Comparison of ENCODE assay signal across 26 mouse cellular contexts in the genomic region with DNA sequence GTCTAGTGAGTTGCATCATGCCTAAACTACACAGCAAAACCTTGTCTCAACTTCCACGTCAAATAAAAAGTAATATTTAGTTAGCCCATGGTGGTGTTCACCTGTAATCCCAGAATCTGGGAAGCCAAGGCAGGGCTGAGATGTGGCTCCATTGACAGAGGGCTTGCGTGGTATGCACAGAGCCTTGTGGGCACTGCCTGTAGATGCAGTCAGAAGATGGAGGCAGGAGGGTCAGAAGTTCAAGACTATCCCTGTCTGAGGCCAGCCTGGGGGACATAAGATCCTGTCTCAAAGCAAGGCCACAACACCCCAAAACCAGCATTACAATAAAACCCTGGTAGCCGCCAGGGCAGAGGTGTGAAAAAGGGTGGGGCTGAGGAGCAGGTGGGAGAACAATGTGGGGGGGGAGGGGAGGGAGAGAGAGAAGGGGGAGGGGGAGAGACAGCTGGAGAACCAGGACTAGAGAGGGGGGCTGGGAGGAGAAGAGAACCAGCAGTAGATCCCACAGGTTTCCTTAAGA. TPM values are rescaled to one million over a fixed set of nuclear protein-coding genes. Genes with fewer than 3 reads are reported as not detected.
DNase-seq lines count a peak whose midpoint lies in the region; ATAC-seq and TF ChIP-seq lines count a peak whose summit lies in the region.
"Had no signal": no experiment of that assay in that cellular context is flagged by ENCODE, and none has a peak within 500 bp of the region (broad histone marks: within the 10 kb centered on the region; RNA-seq: fewer than 3 reads in every experiment).

No protein-coding gene starts in this region.

- H3K4me2 ChIP-seq in liver, postnatal 0 days (ENCODE audit: low read depth, low read length): no peak overlapping the region
- H3K4me2 ChIP-seq: forebrain, embryonic 13.5 days; hindbrain, embryonic 13.5 days; intestine, embryonic 15.5 days had no signal

- no peak overlapping the region for H3K9ac ChIP-seq in liver, postnatal 0 days (replicated peaks)
- H3K9ac ChIP-seq: forebrain, embryonic 13.5 days; forebrain, postnatal 0 days; heart, embryonic 13.5 days; hindbrain, embryonic 13.5 days; intestine, embryonic 15.5 days had no signal

- ATAC-seq in liver, postnatal 0 days: no peak
- no peak for ATAC-seq in cerebellum, adult (ENCODE audit: insufficient number of reproducible peaks, low FRiP score, low TSS enrichment)
- ATAC-seq: activated CD4-positive, CD25-positive, alpha-beta regulatory T cell, adult 4 months; forebrain, embryonic 13.5 days; forebrain, postnatal 0 days; hindbrain, postnatal 0 days; intestine, embryonic 15.5 days had no signal

- intact Hi-C loops in heart, postnatal 36 days (cut with DNase I): no loop called here

- peak; percentile 66 for DNase-seq in heart, embryonic 10.5 days (ENCODE audit: low spot score)
- no peak for DNase-seq in heart, postnatal 36 days
- peak; percentile 99 for DNase-seq in ES-CJ7 (ENCODE audit: low read depth, low spot score)
- DNase-seq in embryonic facial prominence, embryonic 10.5 days (ENCODE audit: low spot score): no peak
- no peak for DNase-seq in liver, postnatal 0 days
- DNase-seq in gastrocnemius, adult 18-20 months (ENCODE audit: low spot score): no peak
- DNase-seq: adrenal gland, postnatal 14 days; cerebellum, adult 18-20 months; cerebellum, adult 9-11 months; cerebellum, postnatal 36 days; forebrain, postnatal 0 days; gastrocnemius, postnatal 36 days; heart, adult 18-20 months; heart, postnatal 10 days; kidney, adult 18-20 months had no signal

- no peak for TF ChIP-seq EP300 in liver, postnatal 0 days (IDR thresholded peaks at IDR 0.05; ENCODE audit: low read depth)

- no peaks in the 10 kb centered on the region for H3K27me3 ChIP-seq in heart, embryonic 10.5 days (ENCODE audit: insufficient read depth, poor library complexity, severe bottlenecking)
- H3K27me3 ChIP-seq in E14TG2a.4 (ENCODE audit: insufficient read depth, low read length): no peaks in the 10 kb centered on the region
- peaks cover 8% of the 10 kb centered on the region; the same call in 1 of the 2 replicates for H3K27me3 ChIP-seq in embryonic facial prominence, embryonic 10.5 days (replicated peaks; ENCODE audit: low read depth, poor library complexity, severe bottlenecking)
- no peaks in the 10 kb centered on the region for H3K27me3 ChIP-seq in liver, postnatal 0 days (ENCODE audit: insufficient read depth, low read length)
- H3K27me3 ChIP-seq: forebrain, embryonic 13.5 days; heart, embryonic 13.5 days; intestine, embryonic 15.5 days had no signal

- H3K4me1 ChIP-seq in heart, embryonic 10.5 days: peaks cover 41% of the 10 kb centered on the region
- peaks cover 77% of the 10 kb centered on the region for H3K4me1 ChIP-seq in E14TG2a.4 (replicated peaks; ENCODE audit: low read depth, low read length)
- H3K4me1 ChIP-seq in embryonic facial prominence, embryonic 10.5 days: peaks cover 52% of the 10 kb centered on the region
- peaks cover 38% of the 10 kb centered on the region for H3K4me1 ChIP-seq in liver, postnatal 0 days (ENCODE audit: insufficient read depth)

- H3K9me3 ChIP-seq in heart, embryonic 10.5 days: no peaks in the 10 kb centered on the region
- no peaks in the 10 kb centered on the region for H3K9me3 ChIP-seq in E14TG2a.4 (ENCODE audit: low read length)
- H3K9me3 ChIP-seq in embryonic facial prominence, embryonic 10.5 days: no peaks in the 10 kb centered on the region
- no peaks in the 10 kb centered on the region for H3K9me3 ChIP-seq in liver, postnatal 0 days (ENCODE audit: low read length)
- H3K9me3 ChIP-seq: forebrain, embryonic 13.5 days; G1E; heart, embryonic 13.5 days; hindbrain, embryonic 13.5 days; intestine, embryonic 15.5 days had no signal

- TF ChIP-seq CTCF in E14TG2a.4 (conservative IDR thresholded peaks at IDR 0.05; ENCODE audit: low read length): no peak
- no peak for TF ChIP-seq CTCF in liver, postnatal 0 days (IDR thresholded peaks at IDR 0.05; ENCODE audit: low read depth)

- WGBS in heart, embryonic 10.5 days: 79% methylated on average over 3 of the region's 3 CpGs
- WGBS in embryonic facial prominence, embryonic 10.5 days: 70% methylated on average over 3 of the region's 3 CpGs
- 81% methylated on average over 3 of the region's 3 CpGs for WGBS in liver, postnatal 0 days (ENCODE audit: insufficient replicate concordance)

- no peak overlapping the region for H3K4me3 ChIP-seq in heart, embryonic 10.5 days
- 0 out of 2 replicates have a peak overlapping the region, but pooled peaks have one; percentile 26 for H3K4me3 ChIP-seq in E14TG2a.4 (replicated peaks; ENCODE audit: low read length)
- no peak overlapping the region for H3K4me3 ChIP-seq in embryonic facial prominence, embryonic 10.5 days
- no peak overlapping the region for H3K4me3 ChIP-seq in liver, postnatal 0 days (ENCODE audit: low read depth, low read length)
- H3K4me3 ChIP-seq: forebrain, embryonic 13.5 days; heart, embryonic 13.5 days; hindbrain, embryonic 13.5 days; intestine, embryonic 15.5 days had no signal

- no peak overlapping the region for H3K27ac ChIP-seq in heart, embryonic 10.5 days
- 0 out of 2 replicates have a peak overlapping the region, but pooled peaks have one; percentile 30 for H3K27ac ChIP-seq in embryonic facial prominence, embryonic 10.5 days (replicated peaks)
- H3K27ac ChIP-seq in liver, postnatal 0 days (ENCODE audit: low read depth): no peak overlapping the region
- H3K27ac ChIP-seq: forebrain, embryonic 13.5 days; hindbrain, embryonic 13.5 days; hindbrain, postnatal 0 days; intestine, embryonic 15.5 days had no signal

- H3K36me3 ChIP-seq in heart, embryonic 10.5 days: no peaks in the 10 kb centered on the region
- H3K36me3 ChIP-seq in E14TG2a.4 (ENCODE audit: insufficient read depth, low read length): no peaks in the 10 kb centered on the region
- no peaks in the 10 kb centered on the region for H3K36me3 ChIP-seq in embryonic facial prominence, embryonic 10.5 days (replicated peaks)
- no peaks in the 10 kb centered on the region for H3K36me3 ChIP-seq in liver, postnatal 0 days (replicated peaks; ENCODE audit: insufficient read depth, low read length)
- H3K36me3 ChIP-seq: G1E; heart, embryonic 13.5 days; hindbrain, embryonic 13.5 days; intestine, embryonic 15.5 days had no signal

RNA-seq across cellular contexts. Expression of a gene that starts 9.3 kb away (rescaled TPM):
- 1.2 and 2.3 TPM in 2 replicates for polyA plus RNA-seq in heart, embryonic 10.5 days (2016; fragmentation: Nextera tagmentation; extraction: Ambion mirVana)
- total RNA-seq in heart, postnatal 36 days (2021): under 1 TPM; 0.80 to 0.95 TPM
- 2.4 and 3.5 TPM in 2 replicates for polyA plus RNA-seq in embryonic facial prominence, embryonic 10.5 days (2016; fragmentation: Nextera tagmentation; extraction: Ambion mirVana)
- polyA plus RNA-seq in liver, postnatal 0 days (2015; fragmentation: Nextera tagmentation; extraction: Ambion mirVana): 0.34 and 0.79 TPM in 2 replicates
- total RNA-seq in gastrocnemius, adult 18-20 months (2021): under 1 TPM in 1 of 2 experiments, not detected in 1; 0.82 TPM
- total RNA-seq: G1E; gastrocnemius, adult 8-10 months; gastrocnemius, postnatal 36 days; hematopoietic stem cell, adult 5-6 weeks had no signal
- polyA plus RNA-seq: G1E had no signal

RNA-seq across cellular contexts. Expression of a gene that starts 42.6 kb away (rescaled TPM):
- 14.4 and 17.5 TPM in 2 replicates for polyA plus RNA-seq in heart, embryonic 10.5 days (2016; fragmentation: Nextera tagmentation; extraction: Ambion mirVana)
- 10 to 100 TPM in 1 of 2 experiments, 1 to 10 TPM in 1; 9.5 to 11.0 TPM for total RNA-seq in heart, postnatal 36 days (2021)
- 37.2 and 41.7 TPM in 2 replicates for polyA plus RNA-seq in embryonic facial prominence, embryonic 10.5 days (2016; fragmentation: Nextera tagmentation; extraction: Ambion mirVana)
- 1.4 and 1.6 TPM in 2 replicates for polyA plus RNA-seq in liver, postnatal 0 days (2015; fragmentation: Nextera tagmentation; extraction: Ambion mirVana)
- total RNA-seq in gastrocnemius, adult 18-20 months (2021): 1 to 10 TPM; 6.6 to 7.2 TPM

RNA-seq across cellular contexts. Expression of a gene that starts 46.5 kb away (rescaled TPM):
- 0.79 and 1.5 TPM in 2 replicates for polyA plus RNA-seq in heart, embryonic 10.5 days (2016; fragmentation: Nextera tagmentation; extraction: Ambion mirVana)
- under 1 TPM in 1 of 2 experiments, not detected in 1; 0.36 TPM for total RNA-seq in heart, postnatal 36 days (2021)
- 1.5 and 1.8 TPM in 2 replicates for polyA plus RNA-seq in embryonic facial prominence, embryonic 10.5 days (2016; fragmentation: Nextera tagmentation; extraction: Ambion mirVana)
- polyA plus RNA-seq in liver, postnatal 0 days (2015; fragmentation: Nextera tagmentation; extraction: Ambion mirVana): 0.24 and 0.29 TPM in 2 replicates
- under 1 TPM; 0.31 to 0.57 TPM for total RNA-seq in gastrocnemius, adult 18-20 months (2021)

RNA-seq across cellular contexts. Expression of a gene that starts 46.5 kb away (rescaled TPM):
- polyA plus RNA-seq in heart, embryonic 10.5 days (2016; fragmentation: Nextera tagmentation; extraction: Ambion mirVana): 19.5 and 19.7 TPM in 2 replicates
- 10 to 100 TPM; 14.5 to 15.8 TPM for total RNA-seq in heart, postnatal 36 days (2021)
- polyA plus RNA-seq in embryonic facial prominence, embryonic 10.5 days (2016; fragmentation: Nextera tagmentation; extraction: Ambion mirVana): 20.4 and 21.0 TPM in 2 replicates
- polyA plus RNA-seq in liver, postnatal 0 days (2015; fragmentation: Nextera tagmentation; extraction: Ambion mirVana): 4.4 and 4.5 TPM in 2 replicates
- 10 to 100 TPM; 15.8 to 16.3 TPM for total RNA-seq in gastrocnemius, adult 18-20 months (2021)

RNA-seq across cellular contexts. Expression of a gene that starts 55.2 kb away (rescaled TPM):
- polyA plus RNA-seq in heart, embryonic 10.5 days (2016; fragmentation: Nextera tagmentation; extraction: Ambion mirVana): 353 and 374 TPM in 2 replicates
- 100 to 1,000 TPM; 231 to 232 TPM for total RNA-seq in heart, postnatal 36 days (2021)
- 409 and 427 TPM in 2 replicates for polyA plus RNA-seq in embryonic facial prominence, embryonic 10.5 days (2016; fragmentation: Nextera tagmentation; extraction: Ambion mirVana)
- 189 and 201 TPM in 2 replicates for polyA plus RNA-seq in liver, postnatal 0 days (2015; fragmentation: Nextera tagmentation; extraction: Ambion mirVana)
- total RNA-seq in gastrocnemius, adult 18-20 months (2021): 100 to 1,000 TPM; 185 to 187 TPM

Comparison
In these comparisons a context has a peak if more than half of its experiments do, and no peak if none do; other contexts are left out.
1. DNase-seq: peak in heart, embryonic 10.5 days (single experiment) and ES-CJ7 (single experiment); none in heart, postnatal 36 days (0 of 2), embryonic facial prominence, embryonic 10.5 days (single experiment), liver, postnatal 0 days (single experiment) and gastrocnemius, adult 18-20 months (single experiment).